Mouse (Mus musculus): ENCODE data around the gene Knop1. TPM values are rescaled to one million over a fixed set of nuclear protein-coding genes. Genes with fewer than 3 reads are reported as not detected.
A peak's percentile ranks its signal among the peaks of the same experiment; 100 is the strongest.

Gene Knop1
- polyA plus RNA-seq, 1 experiment from 2014 or later, result 51.6 TPM

- H3K4me3 ChIP-seq (ENCODE audit: low read depth, low read length), result no peak overlapping the region
- no peak overlapping the region for H3K9ac ChIP-seq (replicated peaks; ENCODE audit: low read depth)
- no peak overlapping the region for H3K4me2 ChIP-seq (replicated peaks; ENCODE audit: low read depth, low read length)
- no peaks in the 10 kb centered on the region for H3K9me3 ChIP-seq (ENCODE audit: low read length)
- 61% methylated on average over 9 of the region's 9 CpGs for WGBS
- no peak for TF ChIP-seq EP300 (IDR thresholded peaks at IDR 0.05)
- TF ChIP-seq CTCF (IDR thresholded peaks at IDR 0.05), result no peak
- H3K27me3 ChIP-seq (replicated peaks; ENCODE audit: insufficient read depth, low read length), result no peaks in the 10 kb centered on the region
- peaks cover 3% of the 10 kb centered on the region for H3K4me1 ChIP-seq (ENCODE audit: insufficient read depth, low read depth, low read length)
- ATAC-seq (no peak), DNase-seq (ENCODE audit: low spot score) (peak; percentile 43)
- peaks cover 9% of the 10 kb centered on the region; the same call in 1 of the 2 replicates for H3K36me3 ChIP-seq (ENCODE audit: insufficient read depth, low read length)
- H3K27ac ChIP-seq (ENCODE audit: low read length), result no peak overlapping the region
These were observed 5.3 kb downstream of the Knop1 start for GRCm38 (mm10) chr7:118850676-118851290.

GRCm38 (mm10) chr7:118849543-118850250 lies 6.4 kb downstream of the Knop1 start:
- DNase-seq (ENCODE audit: low spot score), result no peak
- no peak overlapping the region for H3K4me3 ChIP-seq (ENCODE audit: low read depth, low read length)
- TF ChIP-seq CTCF (IDR thresholded peaks at IDR 0.05), result no peak
- TF ChIP-seq EP300 (IDR thresholded peaks at IDR 0.05), result no peak
- ATAC-seq, result no peak
- peaks cover 14% of the 10 kb centered on the region; the same call in 1 of the 2 replicates for H3K36me3 ChIP-seq (ENCODE audit: insufficient read depth, low read length)
- no peaks in the 10 kb centered on the region; the same call in none of the 2 replicates for H3K4me1 ChIP-seq (ENCODE audit: insufficient read depth, low read depth, low read length)
- H3K27ac ChIP-seq (ENCODE audit: low read length), result no peak overlapping the region
- WGBS, result 61% methylated on average over 5 of the region's 5 CpGs
- H3K4me2 ChIP-seq (replicated peaks; ENCODE audit: low read depth, low read length), result no peak overlapping the region
- H3K27me3 ChIP-seq (replicated peaks; ENCODE audit: insufficient read depth, low read length), result no peaks in the 10 kb centered on the region
- H3K9me3 ChIP-seq (ENCODE audit: low read length), result no peaks in the 10 kb centered on the region
- H3K9ac ChIP-seq (replicated peaks; ENCODE audit: low read depth), result no peak overlapping the region

GRCm38 (mm10) chr7:118848796-118849195 lies 7.3 kb downstream of the Knop1 start:
- 52% methylated on average over 10 of the region's 10 CpGs for WGBS
- Histone ChIP-seq H3K36me3 (ENCODE audit: insufficient read depth, low read length) (peaks cover 23% of the 10 kb centered on the region), H3K9me3 (ENCODE audit: low read length) (no peaks in the 10 kb centered on the region), H3K27ac (ENCODE audit: low read length) (no peak overlapping the region; the same call in 1 of the 2 replicates), H3K4me1 (ENCODE audit: insufficient read depth, low read depth, low read length) (no peaks in the 10 kb centered on the region; the same call in 1 of the 2 replicates), H3K4me3 (ENCODE audit: low read depth, low read length) (no peak overlapping the region), H3K27me3 (replicated peaks; ENCODE audit: insufficient read depth, low read length) (no peaks in the 10 kb centered on the region), H3K4me2 (replicated peaks; ENCODE audit: low read depth, low read length) (no peak overlapping the region), H3K9ac (replicated peaks; ENCODE audit: low read depth) (no peak overlapping the region)
- DNase-seq (ENCODE audit: low spot score) (peak; percentile 39), ATAC-seq (peak; percentile 54)
- no peak for TF ChIP-seq CTCF (IDR thresholded peaks at IDR 0.05)
- no peak for TF ChIP-seq EP300 (IDR thresholded peaks at IDR 0.05)

- ATAC-seq (peak; percentile 61), DNase-seq (ENCODE audit: low spot score) (peak; percentile 81)
- H3K9me3 ChIP-seq (ENCODE audit: low read length), result no peaks in the 10 kb centered on the region
- H3K27me3 ChIP-seq (replicated peaks; ENCODE audit: insufficient read depth, low read length), result no peaks in the 10 kb centered on the region
- TF ChIP-seq CTCF (IDR thresholded peaks at IDR 0.05) (no peak), EP300 (IDR thresholded peaks at IDR 0.05) (no peak)
- H3K4me1 ChIP-seq (ENCODE audit: insufficient read depth, low read depth, low read length), result no peaks in the 10 kb centered on the region; the same call in 1 of the 2 replicates
- no peak overlapping the region for H3K9ac ChIP-seq (replicated peaks; ENCODE audit: low read depth)
- no peak overlapping the region for H3K4me3 ChIP-seq (ENCODE audit: low read depth, low read length)
- no peak overlapping the region for H3K4me2 ChIP-seq (replicated peaks; ENCODE audit: low read depth, low read length)
- H3K36me3 ChIP-seq (ENCODE audit: insufficient read depth, low read length), result peaks cover 30% of the 10 kb centered on the region
- peak overlapping the region; percentile 20; the same call in 1 of the 2 replicates for H3K27ac ChIP-seq (ENCODE audit: low read length)
- WGBS, result 66% methylated on average over 4 of the region's 4 CpGs
These were observed 9.7 kb downstream of the Knop1 start for GRCm38 (mm10) chr7:118846329-118846728.

DNA sequence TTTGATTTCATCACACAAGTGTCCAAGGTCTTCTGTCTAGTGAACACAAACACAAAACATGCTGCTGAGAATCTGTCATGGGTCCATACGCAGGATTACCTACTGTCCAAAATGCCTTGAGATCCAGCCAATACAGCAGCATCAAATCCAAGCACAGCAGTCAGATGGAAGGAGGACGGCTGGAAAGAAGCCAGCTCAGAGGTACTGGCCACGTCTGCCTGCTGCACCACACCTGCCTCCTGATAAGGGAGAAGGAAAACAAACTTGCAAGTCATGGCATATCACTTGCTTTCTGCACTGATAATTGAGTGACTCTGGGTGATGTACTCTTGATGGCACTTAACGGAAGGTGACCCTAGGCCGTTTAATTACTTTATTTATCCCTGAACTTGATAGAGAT lies 10.9 kb downstream of the Knop1 start:
- peaks cover 37% of the 10 kb centered on the region for H3K36me3 ChIP-seq (ENCODE audit: insufficient read depth, low read length)
- DNase-seq (ENCODE audit: low spot score), result no peak

DNA sequence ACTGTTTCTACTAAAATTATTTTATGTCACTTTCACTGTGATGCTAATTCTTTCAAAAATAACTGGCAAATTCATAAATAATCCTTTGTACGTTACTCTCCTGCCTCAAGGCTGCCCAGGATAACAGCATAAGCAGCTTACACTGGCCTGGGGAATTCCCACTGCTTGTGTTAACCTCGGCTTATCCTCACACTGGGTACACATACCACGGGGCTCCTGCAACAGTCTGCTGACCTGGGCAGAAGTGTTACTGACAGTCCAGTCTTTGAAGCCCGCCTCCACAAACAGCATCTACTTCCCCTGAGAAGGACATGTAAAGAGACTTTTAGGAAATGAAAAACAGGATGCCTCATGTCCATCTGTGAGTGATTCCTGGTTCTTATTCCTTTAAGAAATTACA lies 13.1 kb downstream of the Knop1 start:
- H3K9me3 ChIP-seq (ENCODE audit: low read length), result no peaks in the 10 kb centered on the region
- no peak overlapping the region for H3K4me2 ChIP-seq (replicated peaks; ENCODE audit: low read depth, low read length)
- H3K9ac ChIP-seq (replicated peaks; ENCODE audit: low read depth), result no peak overlapping the region
- H3K27ac ChIP-seq (ENCODE audit: low read length), result no peak overlapping the region
- no peak for DNase-seq (ENCODE audit: low spot score)
- WGBS, result 72% methylated on average over 4 of the region's 4 CpGs
- no peak for ATAC-seq
- H3K4me1 ChIP-seq (ENCODE audit: insufficient read depth, low read depth, low read length), result no peaks in the 10 kb centered on the region
- peaks cover 47% of the 10 kb centered on the region for H3K36me3 ChIP-seq (ENCODE audit: insufficient read depth, low read length)
- no peak overlapping the region for H3K4me3 ChIP-seq (ENCODE audit: low read depth, low read length)
- H3K27me3 ChIP-seq (replicated peaks; ENCODE audit: insufficient read depth, low read length), result no peaks in the 10 kb centered on the region
- no peak for TF ChIP-seq CTCF (IDR thresholded peaks at IDR 0.05)
- no peak for TF ChIP-seq EP300 (IDR thresholded peaks at IDR 0.05)

More for the DNA sequence above, 10.9 kb downstream of the Knop1 start:
- H3K4me2 ChIP-seq (replicated peaks; ENCODE audit: low read depth, low read length), result no peak overlapping the region
- no peak overlapping the region for H3K4me3 ChIP-seq (ENCODE audit: low read depth, low read length)
- H3K9me3 ChIP-seq (ENCODE audit: low read length), result no peaks in the 10 kb centered on the region
- no peaks in the 10 kb centered on the region for H3K27me3 ChIP-seq (replicated peaks; ENCODE audit: insufficient read depth, low read length)
- ATAC-seq, result no peak
- TF ChIP-seq CTCF (IDR thresholded peaks at IDR 0.05) (no peak), EP300 (IDR thresholded peaks at IDR 0.05) (no peak)
- no peak overlapping the region for H3K27ac ChIP-seq (ENCODE audit: low read length)
- H3K4me1 ChIP-seq (ENCODE audit: insufficient read depth, low read depth, low read length), result no peaks in the 10 kb centered on the region; the same call in 1 of the 2 replicates
- no peak overlapping the region for H3K9ac ChIP-seq (replicated peaks; ENCODE audit: low read depth)
- WGBS, result 69% methylated on average over 5 of the region's 5 CpGs

All from lung, postnatal 0 days (tissue).